Mouse (Mus musculus) frontal cortex, adult 2 months (tissue): ENCODE measurements at regions not wholly inside any gene's neighbourhood (a gene's known extent, or its start where the extent isn't known, plus 50 kb on each side); places are given as distances from the start of the nearest gene placed in this dataset.

Source experiments
- DNase-seq, 2 experiments: peaks; one replicate each; pipeline ENCODE4 v3.0.0; 2022; ENCODE audit warnings: low spot score in 1 of 2; ENCODE audit errors: extremely low spot score in 1 of 2

- DNase-seq, result no peak
These were observed 185.4 kb upstream of the Kazn start for GRCm38 (mm10) chr4:142424596-142424995.

- no peak for DNase-seq
These were observed 181.2 kb upstream of the Kazn start for GRCm38 (mm10) chr4:142420427-142420826.

- no peak for DNase-seq
These were observed 175.7 kb upstream of the Kazn start for GRCm38 (mm10) chr4:142414874-142415273.

- DNase-seq, result no peak
These were observed 172.6 kb upstream of the Kazn start for GRCm38 (mm10) chr4:142411792-142412191.

- DNase-seq, result peak; percentile 74 to 88
These were observed 171.7 kb upstream of the Kazn start for GRCm38 (mm10) chr4:142410596-142411573.

- DNase-seq, result no peak
These were observed 158.7 kb upstream of the Kazn start for GRCm38 (mm10) chr4:142397858-142398257.

GRCm38 (mm10) chr4:142392924-142393323 is 153.7 kb upstream of the Kazn start:
- DNase-seq, result peak; percentile 26 to 80

DNA sequence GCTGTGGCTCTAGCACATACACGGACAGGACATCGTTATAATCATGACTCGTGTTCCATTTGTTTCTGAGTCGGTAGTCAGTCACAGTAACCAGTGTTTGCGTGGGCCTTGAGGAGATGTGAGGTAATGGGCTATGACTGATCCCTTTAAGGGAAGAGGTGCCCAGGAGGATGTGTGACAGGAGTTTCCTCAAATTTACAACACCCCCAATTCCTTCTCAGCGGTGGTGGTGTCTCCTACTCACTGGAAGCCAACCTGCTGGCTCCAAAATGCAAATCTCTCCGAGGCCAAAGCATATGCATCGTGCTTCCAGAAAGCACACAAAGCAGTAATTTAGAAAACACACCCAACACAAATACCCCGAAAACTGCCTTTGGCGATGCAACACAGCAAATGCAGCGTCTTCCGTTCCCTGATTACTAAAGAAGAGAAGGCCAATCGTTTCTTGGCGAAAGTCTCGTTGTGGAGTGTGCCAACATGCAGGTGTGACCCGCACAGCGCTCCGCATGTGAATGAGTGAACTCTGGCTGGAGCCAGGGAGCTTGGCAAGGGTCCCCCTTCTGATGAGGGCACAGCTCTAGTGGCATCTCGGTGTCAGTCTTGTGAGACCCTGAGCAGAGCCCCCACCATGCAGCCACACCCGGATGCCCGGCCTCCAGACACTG is 151.5 kb upstream of the Kazn start:
- peak; percentile 14 to 70 for DNase-seq

- no peak for DNase-seq
These were observed 149.3 kb upstream of the Kazn start for GRCm38 (mm10) chr4:142388476-142388875.

DNA sequence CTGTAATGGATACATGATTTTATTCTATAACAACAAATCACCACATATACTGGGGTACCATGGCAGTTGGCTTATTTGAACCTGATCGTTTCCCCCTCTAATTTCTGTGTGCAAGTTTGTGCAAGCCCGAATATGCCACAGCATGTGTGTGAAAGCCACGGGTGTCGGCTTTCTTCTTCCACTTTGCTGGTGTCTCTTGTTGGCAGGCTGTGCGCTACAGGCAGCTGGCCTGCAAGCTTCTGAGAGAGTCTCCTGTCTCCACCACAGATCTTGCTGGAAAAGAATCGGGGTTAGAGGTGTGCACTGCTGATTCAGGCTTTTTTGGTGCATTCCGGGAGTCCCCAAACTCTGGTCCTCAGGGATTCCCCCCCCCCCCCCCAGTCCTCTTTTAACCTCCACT is 142.0 kb upstream of the Kazn start:
- DNase-seq, result no peak

DNA sequence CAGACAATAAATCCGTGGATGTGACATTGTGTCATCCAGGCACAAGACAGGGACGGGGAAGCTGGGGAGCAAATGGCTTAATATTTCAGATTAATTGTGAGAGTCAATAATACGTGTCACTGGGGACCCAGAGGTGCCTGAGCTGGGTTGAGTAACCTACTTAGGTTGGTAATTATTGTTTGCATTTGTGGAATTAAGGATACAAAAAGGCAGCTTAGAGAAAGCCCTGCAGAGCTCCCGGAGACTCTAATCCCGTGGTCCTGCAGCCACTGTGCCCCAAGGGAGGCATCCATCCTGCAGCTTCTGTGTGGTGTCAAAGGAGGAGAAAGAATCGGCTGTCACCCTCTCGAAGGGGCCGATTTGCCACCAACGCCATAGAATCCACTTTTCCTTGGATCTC is 139.3 kb upstream of the Kazn start:
- no peak for DNase-seq

GRCm38 (mm10) chr4:142367774-142368173 is 128.6 kb upstream of the Kazn start:
- DNase-seq, result no peak

- no peak for DNase-seq
These were observed 122.9 kb upstream of the Kazn start for GRCm38 (mm10) chr4:142362071-142362470.

DNA sequence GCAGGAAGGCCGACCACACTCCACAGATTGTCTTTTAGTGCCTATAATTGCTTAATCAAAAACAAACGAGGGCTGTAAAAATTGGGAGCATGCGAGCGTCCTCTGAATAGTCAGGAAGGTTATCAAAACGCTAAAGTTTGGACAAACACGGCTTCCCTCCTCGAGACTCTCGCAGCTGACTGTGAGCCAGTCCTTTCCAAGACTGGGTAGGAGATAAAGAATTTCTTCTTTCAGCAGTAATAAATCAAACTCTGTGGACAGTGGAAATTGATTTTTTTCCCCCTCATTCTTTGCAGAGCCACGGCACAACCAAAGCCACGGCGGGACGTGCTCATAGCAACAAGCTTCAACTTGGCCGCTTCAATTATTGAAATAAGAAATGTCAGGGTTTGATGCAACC is 119.7 kb upstream of the Kazn start:
- no peak for DNase-seq

- DNase-seq, result no peak
These were observed 116.2 kb upstream of the Kazn start for GRCm38 (mm10) chr4:142355387-142355786.

DNA sequence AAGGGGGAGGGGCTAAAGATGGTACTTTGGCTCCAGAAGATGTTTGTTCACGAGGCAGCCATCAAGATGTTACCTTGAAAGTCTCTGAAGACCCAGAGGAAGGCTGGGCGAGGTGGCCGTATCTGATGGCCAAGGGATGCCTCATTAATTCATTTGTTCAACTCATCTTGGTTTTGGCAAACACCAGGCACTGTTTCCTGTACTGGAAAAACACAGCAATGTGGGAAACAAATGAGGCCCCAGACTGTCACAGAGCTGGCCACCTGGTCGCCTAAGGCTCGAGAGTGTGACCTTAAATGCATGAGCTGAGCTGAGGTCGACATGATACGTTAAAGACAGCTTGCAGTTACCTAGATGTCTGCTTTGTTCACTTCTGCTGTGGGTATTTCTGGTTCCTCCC is 114.3 kb upstream of the Kazn start:
- no peak for DNase-seq

DNA sequence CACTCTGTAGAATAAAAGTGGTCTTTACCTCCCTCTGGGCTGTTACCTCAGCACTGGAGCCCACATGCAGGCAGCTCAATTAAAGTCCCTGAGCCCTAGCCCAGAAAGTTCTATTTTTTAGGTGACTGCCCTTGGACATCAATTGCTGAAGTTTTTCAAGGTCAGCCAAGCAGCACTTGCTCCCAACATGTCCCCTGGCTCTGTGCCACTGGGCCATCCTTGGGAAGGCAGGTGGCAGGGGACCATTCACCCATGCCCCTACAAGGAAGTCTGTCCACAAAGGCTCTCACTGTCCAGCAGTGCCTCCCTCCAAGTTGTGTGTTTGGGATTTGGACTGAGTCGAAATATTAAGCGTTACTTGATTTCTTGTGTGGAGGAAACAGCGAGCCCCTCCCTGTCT is 112.6 kb upstream of the Kazn start:
- DNase-seq, result no peak

DNA sequence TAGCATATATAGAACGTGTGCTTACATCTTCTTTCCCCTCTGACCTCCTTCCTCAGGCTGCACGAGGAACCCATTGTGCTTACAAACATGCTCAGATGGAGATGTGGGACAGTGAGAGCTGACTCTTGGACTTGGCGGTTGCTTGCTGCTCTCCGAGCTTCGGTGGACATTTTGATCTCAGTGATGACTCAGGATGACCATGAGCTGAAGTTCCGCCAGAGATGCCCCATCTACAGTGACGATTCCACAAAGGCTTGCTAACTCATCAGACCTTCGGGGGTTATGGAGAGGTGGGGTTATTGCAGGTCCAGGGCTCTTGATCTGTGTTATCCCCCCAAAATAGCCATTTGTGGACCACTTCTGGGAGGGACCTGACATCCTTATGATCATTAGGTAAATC is 111.8 kb upstream of the Kazn start:
- DNase-seq, result no peak

DNA sequence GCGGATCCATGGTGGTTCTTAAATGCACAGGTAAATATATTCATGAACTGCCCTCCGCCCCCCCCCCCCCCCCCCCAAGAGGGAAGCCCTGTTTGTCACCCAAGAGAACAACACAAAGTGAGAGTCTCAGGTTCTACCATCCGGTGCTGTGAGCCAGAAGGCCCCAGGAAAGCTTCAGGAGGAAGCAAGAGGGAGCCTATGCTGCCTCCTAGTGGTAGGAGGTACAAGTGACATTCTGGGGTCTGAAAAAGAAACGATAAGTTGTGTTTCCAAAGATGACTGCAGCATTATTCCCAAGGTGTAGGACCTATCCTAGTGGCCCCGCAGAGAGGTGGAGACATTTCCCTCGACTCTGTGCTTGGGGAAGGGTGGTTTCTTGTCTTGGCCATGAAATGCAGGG is 109.7 kb upstream of the Kazn start:
- DNase-seq, result peak in 1 of 2 experiments; percentile 52

GRCm38 (mm10) chr4:142342482-142343206 is 103.4 kb upstream of the Kazn start:
- DNase-seq, result no peak

- DNase-seq, result no peak
These were observed 102.1 kb upstream of the Kazn start for GRCm38 (mm10) chr4:142341305-142341704.
